Mouse (Mus musculus) lung, postnatal 4 days (tissue): Measurements from ENCODE around the gene Rnf2.
"Not testable (repeated sequence)": the region's sequence is repeated elsewhere in the genome, so short reads cannot be mapped to it uniquely, and the experiment has no call there.

ENCODE experiments used
- DNase-seq, 2 experiments: peaks; one replicate each; pipeline ENCODE4 v3.0.0; 2021

The Rnf2 gene

GRCm38 (mm10) chr1:151483568-151483967 lies 17.2 kb downstream of the Rnf2 start:
- DNase-seq = peak in 1 of 2 experiments; percentile 38

- no peak for DNase-seq
These were observed 18.3 kb downstream of the Rnf2 start for GRCm38 (mm10) chr1:151482497-151482896.

GRCm38 (mm10) chr1:151472386-151472785 lies 28.4 kb downstream of the Rnf2 start:
- DNase-seq = not testable (repeated sequence)

- DNase-seq = no peak
These were observed 29.3 kb downstream of the Rnf2 start for GRCm38 (mm10) chr1:151471429-151471828.

- no peak for DNase-seq
These were observed 34.2 kb downstream of the Rnf2 start for GRCm38 (mm10) chr1:151466571-151466970.

GRCm38 (mm10) chr1:151464914-151465313 lies 35.8 kb downstream of the Rnf2 start:
- DNase-seq = no peak

- DNase-seq = peak in 1 of 2 experiments; percentile 15
These were observed 39.5 kb downstream of the Rnf2 start for GRCm38 (mm10) chr1:151461265-151461664.

GRCm38 (mm10) chr1:151457087-151457486 lies 43.7 kb downstream of the Rnf2 start:
- no peak for DNase-seq

GRCm38 (mm10) chr1:151451946-151452345 lies 48.8 kb downstream of the Rnf2 start:
- DNase-seq = no peak

- no peak for DNase-seq
These were observed 49.9 kb downstream of the Rnf2 start for GRCm38 (mm10) chr1:151450851-151451250.

- no peak for DNase-seq
These were observed 50.9 kb downstream of the Rnf2 start for GRCm38 (mm10) chr1:151449866-151450265.

GRCm38 (mm10) chr1:151435431-151435830 lies 65.3 kb downstream of the Rnf2 start:
- no peak for DNase-seq

- no peak for DNase-seq
These were observed 71.4 kb downstream of the Rnf2 start for GRCm38 (mm10) chr1:151429316-151429715.

GRCm38 (mm10) chr1:151428263-151429221 lies 72.2 kb downstream of the Rnf2 start, which contains the start of the genes Swt1 and Trmt1l:
Gene Swt1 (minus strand): TSS chr1:151428455.
Gene Trmt1l (plus strand): TSS chr1:151428542.
- peak; percentile 98 to 99 for DNase-seq

- DNase-seq = no peak
These were observed 72.9 kb downstream of the Rnf2 start for GRCm38 (mm10) chr1:151427888-151428262.

GRCm38 (mm10) chr1:151426947-151427600 lies 73.7 kb downstream of the Rnf2 start:
- DNase-seq = peak in 1 of 2 experiments; percentile 8

GRCm38 (mm10) chr1:151422178-151422577 lies 78.6 kb downstream of the Rnf2 start:
- DNase-seq = no peak

GRCm38 (mm10) chr1:151409827-151410226 lies 90.9 kb downstream of the Rnf2 start:
- DNase-seq = no peak
